Mouse (Mus musculus) skeletal muscle tissue, postnatal 0 days (tissue): ENCODE measurements around the gene Miip. TPM values are rescaled to one million over a fixed set of nuclear protein-coding genes. Genes with fewer than 3 reads are reported as not detected.

Experiments used
- polyA plus RNA-seq: library from polyadenylated mRNA; unstranded; fragments of >200 nt; fragmentation: Nextera tagmentation; extraction: Ambion mirVana; gene quantifications from 2 replicates; pipeline ENCODE4 v1.2.1, GENCODE M21; 2015

The Miip gene
- polyA plus RNA-seq: 11.6 and 14.5 TPM in 2 replicates

GRCm38 (mm10) chr4:147868450-147869031, at the start of gene Miip, which contains the start of gene Fv1:
Miip (minus strand) TSS chr4:147868816.
Fv1 (plus strand) TSS chr4:147868979.

DNA sequence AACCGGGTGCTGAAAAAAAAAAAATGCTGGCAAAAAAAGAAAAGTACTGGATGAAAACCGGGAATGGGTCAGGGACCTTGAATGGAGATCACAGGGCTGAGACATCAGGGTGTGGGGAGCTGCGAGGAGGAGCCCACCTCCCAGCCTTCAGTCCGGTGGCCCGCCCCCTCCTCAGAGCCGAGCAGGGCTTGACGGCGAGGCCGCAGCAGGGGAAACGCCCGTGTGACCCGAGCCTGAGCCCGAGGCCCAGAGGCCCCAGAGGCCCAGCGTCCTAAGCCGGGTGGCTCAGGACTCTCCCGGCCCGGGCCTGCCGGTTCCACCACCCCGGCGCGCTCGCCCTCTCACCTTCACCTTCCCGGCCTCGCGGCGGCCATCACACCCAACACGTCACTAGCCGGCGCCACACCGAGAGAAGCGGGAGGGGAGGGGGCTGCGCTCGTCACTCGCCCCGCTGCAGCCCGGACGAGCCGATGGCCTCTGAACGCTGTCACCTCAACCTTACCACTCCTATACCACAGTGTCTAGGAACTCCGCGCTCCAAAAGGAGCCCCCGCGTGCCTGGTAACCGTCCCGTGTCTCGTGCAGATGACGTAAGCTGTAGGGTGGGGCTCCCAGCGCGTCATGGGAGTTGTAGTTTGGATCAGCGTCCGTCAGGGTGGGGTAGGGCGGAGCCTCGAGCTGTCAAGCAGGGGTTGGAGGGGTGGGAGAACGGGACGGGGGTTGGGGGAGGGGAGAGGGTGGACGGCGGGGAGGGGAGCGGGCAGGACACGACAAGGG, 35.9 kb upstream of the Miip start, which contains the start of gene Mfn2:
TSS of gene Mfn2 (minus strand) at position 392 of the 777 bp plus-strand sequence.

GRCm38 (mm10) chr4:147847614-147848583, 20.7 kb downstream of the Miip start, which contains the start of gene Zfp933:
Zfp933 (minus strand) TSS chr4:147848366.

Other genes starting within 250 kb of the Miip start
- 1.5 and 2.3 TPM in 2 replicates for gene Zfp979, start 226.3 kb downstream of the Miip start, polyA plus RNA-seq
- gene Zfp534, start 166.3 kb downstream of the Miip start, polyA plus RNA-seq: not detected in 2 replicates
- 3.8 and 4.1 TPM in 2 replicates for gene Zfp984, start 59.0 kb downstream of the Miip start, polyA plus RNA-seq
- 3.1 and 3.8 TPM in 2 replicates for gene Zfp933, start 20.4 kb downstream of the Miip start, polyA plus RNA-seq
- gene Fv1, start 163 bp upstream of the Miip start, polyA plus RNA-seq: 1.9 and 2.0 TPM in 2 replicates
- 97.8 and 104 TPM in 2 replicates for gene Mfn2, start 35.9 kb upstream of the Miip start, polyA plus RNA-seq
- gene Plod1, start 68.0 kb upstream of the Miip start, polyA plus RNA-seq: 41.6 and 45.5 TPM in 2 replicates
- gene 2510039O18Rik, start 72.1 kb upstream of the Miip start, polyA plus RNA-seq: 10.1 and 13.6 TPM in 2 replicates
- gene Nppb, start 117.0 kb upstream of the Miip start, polyA plus RNA-seq: 0.26 TPM in 1 of 2 replicates, not detected in the other
- gene Nppa, start 131.9 kb upstream of the Miip start, polyA plus RNA-seq: 0.22 and 1.4 TPM in 2 replicates
- 3.4 and 3.5 TPM in 2 replicates for gene Clcn6, start 170.0 kb upstream of the Miip start, polyA plus RNA-seq
- 13.2 and 14.2 TPM in 2 replicates for gene Mthfr, start 170.3 kb upstream of the Miip start, polyA plus RNA-seq
- 18.8 and 22.3 TPM in 2 replicates for gene Agtrap, start 219.2 kb upstream of the Miip start, polyA plus RNA-seq